Mouse (Mus musculus) midbrain, embryonic 15.5 days (tissue): ENCODE measurements around the gene Ddx6. TPM values are rescaled to one million over a fixed set of nuclear protein-coding genes. Genes with fewer than 3 reads are reported as not detected.

Experiments
- ATAC-seq: fragments of 200-750 bp; cut with Nextera tagmentation; replicated peaks from 2 replicates; pipeline ENCODE4 v1.8.0; 2017; ENCODE audit warnings: moderate TSS enrichment
- H3K27ac ChIP-seq: fragments of 300-500 bp; sonication (generic); 2 replicates; pipeline ENCODE4 v1.5.1; 2015; ENCODE audit warnings: mild to moderate bottlenecking, inconsistent platforms
- H3K27me3 ChIP-seq: fragments of 300-500 bp; sonication (generic); replicated peaks from 2 replicates; pipeline ENCODE4 v1.6.1; 2015; ENCODE audit warnings: inconsistent platforms
- H3K36me3 ChIP-seq: fragments of 300-500 bp; sonication (generic); replicated peaks from 2 replicates; pipeline ENCODE4 v1.6.1; 2015; ENCODE audit warnings: inconsistent platforms
- H3K4me1 ChIP-seq: fragments of 300-500 bp; sonication (generic); 2 replicates; pipeline ENCODE4 v1.6.1; 2015; ENCODE audit warnings: inconsistent platforms
- H3K4me2 ChIP-seq: fragments of 300-500 bp; sonication (generic); 2 replicates; pipeline ENCODE4 v1.6.1; 2015; ENCODE audit warnings: inconsistent platforms, mild to moderate bottlenecking, moderate library complexity
- H3K4me3 ChIP-seq: fragments of 300-500 bp; sonication (generic); 2 replicates; pipeline ENCODE4 v1.5.1; 2015; ENCODE audit warnings: mild to moderate bottlenecking, inconsistent platforms
- H3K9ac ChIP-seq: fragments of 300-500 bp; sonication (generic); 2 replicates; pipeline ENCODE4 v1.6.1; 2015; ENCODE audit warnings: mild to moderate bottlenecking, inconsistent platforms
- H3K9me3 ChIP-seq: fragments of 300-500 bp; sonication (generic); 2 replicates; pipeline ENCODE4 v1.6.1; 2016; ENCODE audit warnings: inconsistent platforms
- WGBS: fragments of 180-500 bp; shearing (Covaris S2); methylation state at CpG from one replicate; pipeline ENCODE4 v1.1.7; 2015; ENCODE audit warnings: mixed read lengths; 5-methylcytosine and 5-hydroxymethylcytosine counted together
- polyA plus RNA-seq: library from polyadenylated mRNA; unstranded; fragments of >200 nt; fragmentation: Nextera tagmentation; extraction: Ambion mirVana; gene quantifications from 2 replicates; pipeline ENCODE4 v1.2.1, GENCODE M21; 2015

The Ddx6 gene
- polyA plus RNA-seq, 1 experiment from 2014 or later, result 22.6 TPM

DNA sequence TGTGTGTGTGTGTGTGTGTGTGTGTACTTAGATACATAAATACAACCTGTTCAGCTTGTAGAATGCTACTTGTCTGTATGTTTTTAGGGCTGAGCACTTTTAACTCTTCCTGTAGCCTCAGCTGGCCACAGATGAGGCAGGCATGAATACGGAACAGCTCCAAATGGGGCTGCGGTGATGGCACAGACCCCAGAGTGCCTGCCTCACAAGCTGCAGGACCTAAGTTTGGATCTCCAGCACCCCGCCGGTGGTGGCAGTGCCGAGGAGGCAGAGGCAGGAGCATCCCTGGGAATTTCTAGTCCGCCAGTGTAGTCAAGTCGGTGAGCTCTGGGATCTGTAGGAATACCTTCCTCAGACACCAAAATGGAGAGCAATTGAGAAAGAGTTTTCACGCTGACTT is 42.3 kb downstream of the Ddx6 start:
- no peaks in the 10 kb centered on the region for H3K4me1 ChIP-seq
- no peak overlapping the region for H3K27ac ChIP-seq
- no peaks in the 10 kb centered on the region for H3K36me3 ChIP-seq
- no peak overlapping the region for H3K4me2 ChIP-seq
- no peak overlapping the region for H3K4me3 ChIP-seq
- H3K9ac ChIP-seq, result no peak overlapping the region
- ATAC-seq, result no peak
- no peaks in the 10 kb centered on the region for H3K27me3 ChIP-seq
- WGBS, result 92% methylated on average over 8 of the region's 8 CpGs
- H3K9me3 ChIP-seq, result no peaks in the 10 kb centered on the region

GRCm38 (mm10) chr9:44647656-44648055 is 43.0 kb downstream of the Ddx6 start:
- H3K4me1 ChIP-seq, result no peaks in the 10 kb centered on the region
- no peak overlapping the region for H3K4me3 ChIP-seq
- H3K27me3 ChIP-seq, result no peaks in the 10 kb centered on the region
- no peaks in the 10 kb centered on the region for H3K36me3 ChIP-seq
- WGBS, result 86% methylated on average over 4 of the region's 4 CpGs
- H3K9me3 ChIP-seq, result no peaks in the 10 kb centered on the region
- H3K9ac ChIP-seq, result no peak overlapping the region
- no peak overlapping the region for H3K4me2 ChIP-seq
- H3K27ac ChIP-seq, result no peak overlapping the region
- ATAC-seq, result no peak

GRCm38 (mm10) chr9:44648881-44649281 is 44.2 kb downstream of the Ddx6 start:
- H3K27me3 ChIP-seq, result no peaks in the 10 kb centered on the region
- ATAC-seq, result no peak
- H3K4me1 ChIP-seq, result no peaks in the 10 kb centered on the region
- no peaks in the 10 kb centered on the region for H3K36me3 ChIP-seq
- H3K9me3 ChIP-seq, result no peaks in the 10 kb centered on the region
- 82% methylated on average over 7 of the region's 7 CpGs for WGBS
- H3K27ac ChIP-seq, result no peak overlapping the region
- no peak overlapping the region for H3K9ac ChIP-seq
- H3K4me3 ChIP-seq, result no peak overlapping the region
- no peak overlapping the region for H3K4me2 ChIP-seq

GRCm38 (mm10) chr9:44652027-44652426 is 47.3 kb downstream of the Ddx6 start:
- Histone ChIP-seq H3K27me3 (no peaks in the 10 kb centered on the region), H3K9ac (no peak overlapping the region), H3K4me2 (no peak overlapping the region), H3K4me1 (peaks cover 7% of the 10 kb centered on the region), H3K36me3 (no peaks in the 10 kb centered on the region), H3K9me3 (no peaks in the 10 kb centered on the region), H3K27ac (no peak overlapping the region), H3K4me3 (no peak overlapping the region)
- WGBS, result 12% methylated on average over 8 of the region's 8 CpGs
- ATAC-seq, result peak; percentile 75; the same call in 1 of the 2 replicates

DNA sequence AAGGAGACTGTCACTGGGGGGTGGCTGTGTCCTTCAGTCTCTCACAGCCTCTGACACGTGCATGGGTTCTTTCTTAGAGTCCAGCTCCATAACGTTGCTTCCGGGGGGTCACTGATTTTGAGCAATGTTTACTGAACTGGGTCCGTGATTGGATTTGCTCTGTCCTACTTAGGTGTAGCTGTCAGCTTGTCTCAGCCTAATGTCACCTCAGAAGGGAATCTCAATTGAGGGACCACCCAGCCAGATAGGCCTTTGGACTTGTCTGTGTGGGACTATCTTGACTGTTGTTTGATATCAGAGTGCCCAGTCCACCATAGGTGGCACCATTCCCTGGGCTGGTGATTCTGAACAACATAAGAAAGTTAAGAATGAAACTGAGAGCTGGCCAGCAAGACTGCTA is 49.2 kb downstream of the Ddx6 start:
- Histone ChIP-seq H3K27me3 (no peaks in the 10 kb centered on the region), H3K9ac (no peak overlapping the region), H3K4me1 (peaks cover 7% of the 10 kb centered on the region), H3K27ac (no peak overlapping the region), H3K4me2 (no peak overlapping the region), H3K9me3 (no peaks in the 10 kb centered on the region), H3K4me3 (no peak overlapping the region), H3K36me3 (no peaks in the 10 kb centered on the region)
- WGBS, result 70% methylated on average over 4 of the region's 4 CpGs
- ATAC-seq, result no peak

GRCm38 (mm10) chr9:44655098-44656066 is 50.7 kb downstream of the Ddx6 start:
- ATAC-seq, result peak; percentile 27; the same call in 1 of the 2 replicates
- Histone ChIP-seq H3K27ac (no peak overlapping the region), H3K4me2 (peak overlapping the region; percentile 25), H3K9me3 (no peaks in the 10 kb centered on the region), H3K4me3 (no peak overlapping the region), H3K9ac (no peak overlapping the region), H3K4me1 (peaks cover 7% of the 10 kb centered on the region), H3K36me3 (no peaks in the 10 kb centered on the region), H3K27me3 (no peaks in the 10 kb centered on the region)
- 26% methylated on average over 26 of the region's 26 CpGs for WGBS

- Histone ChIP-seq H3K9me3 (no peaks in the 10 kb centered on the region), H3K4me3 (no peak overlapping the region), H3K36me3 (no peaks in the 10 kb centered on the region), H3K27me3 (no peaks in the 10 kb centered on the region), H3K27ac (no peak overlapping the region), H3K9ac (no peak overlapping the region), H3K4me1 (no peaks in the 10 kb centered on the region), H3K4me2 (no peak overlapping the region)
- no peak for ATAC-seq
- WGBS, result 87% methylated on average over 6 of the region's 6 CpGs
Measured at GRCm38 (mm10) chr9:44663706-44664105, 59.0 kb downstream of the Ddx6 start.

DNA sequence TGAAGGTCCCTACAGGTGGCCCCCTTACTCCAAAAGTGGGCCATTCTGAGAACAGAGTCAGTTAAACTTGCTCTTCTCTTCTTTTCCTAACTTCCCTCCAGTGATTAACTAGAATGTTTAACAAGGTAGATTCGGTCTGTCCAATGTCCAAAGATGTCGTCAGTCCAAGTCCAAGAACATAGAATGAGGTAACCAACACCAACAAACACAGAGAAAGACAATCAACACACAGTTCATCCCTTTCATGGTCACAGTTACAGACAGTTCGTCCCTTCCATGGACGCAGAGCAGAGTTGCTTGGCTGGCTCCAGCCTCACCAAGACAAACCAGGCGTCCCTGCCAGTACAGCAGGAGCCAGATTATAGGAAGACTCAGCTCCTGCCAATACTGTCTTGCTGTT is 66.7 kb downstream of the Ddx6 start:
- Histone ChIP-seq H3K4me3 (no peak overlapping the region), H3K27ac (no peak overlapping the region), H3K9me3 (no peaks in the 10 kb centered on the region), H3K4me1 (no peaks in the 10 kb centered on the region), H3K36me3 (no peaks in the 10 kb centered on the region), H3K9ac (no peak overlapping the region), H3K4me2 (no peak overlapping the region), H3K27me3 (no peaks in the 10 kb centered on the region)
- ATAC-seq, result no peak
- WGBS, result 87% methylated on average over 5 of the region's 5 CpGs

GRCm38 (mm10) chr9:44672291-44672865 is 67.7 kb downstream of the Ddx6 start:
- H3K36me3 ChIP-seq, result no peaks in the 10 kb centered on the region
- no peaks in the 10 kb centered on the region for H3K27me3 ChIP-seq
- 60% methylated on average over 2 of the region's 2 CpGs for WGBS
- no peak overlapping the region for H3K4me2 ChIP-seq
- ATAC-seq, result no peak
- no peak overlapping the region for H3K9ac ChIP-seq
- H3K4me1 ChIP-seq, result no peaks in the 10 kb centered on the region
- no peak overlapping the region for H3K27ac ChIP-seq
- H3K9me3 ChIP-seq, result no peaks in the 10 kb centered on the region
- H3K4me3 ChIP-seq, result no peak overlapping the region

DNA sequence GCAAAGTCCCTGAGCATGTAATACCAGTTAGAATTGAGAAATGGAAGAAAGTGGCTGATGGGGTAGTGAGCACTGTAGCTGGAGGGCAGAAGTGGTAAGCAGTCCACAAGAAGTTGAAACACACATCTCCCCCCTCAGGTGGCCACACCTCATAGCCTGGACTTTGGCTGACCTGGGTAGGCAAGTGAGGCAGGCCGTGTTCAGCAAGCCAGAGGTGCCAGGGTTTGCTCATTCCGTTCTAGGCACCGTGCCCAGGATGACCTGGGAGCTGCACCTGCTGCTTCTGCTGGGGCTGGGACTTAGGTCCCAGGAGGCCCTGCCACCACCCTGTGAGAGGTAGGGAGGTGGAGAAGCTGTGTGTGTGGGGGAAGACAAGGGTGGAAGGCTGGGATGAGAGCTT is 68.3 kb downstream of the Ddx6 start, which contains the start of gene Treh:
Gene Treh (plus strand): TSS at position 229 of the 400 bp plus-strand sequence.
- ATAC-seq, result no peak
- no peaks in the 10 kb centered on the region for H3K36me3 ChIP-seq
- no peaks in the 10 kb centered on the region for H3K27me3 ChIP-seq
- H3K27ac ChIP-seq, result no peak within 1 kb of the TSS
- H3K4me2 ChIP-seq, result no peak within 1 kb of the TSS
- H3K9ac ChIP-seq, result no peak within 1 kb of the TSS
- no peak within 1 kb of the TSS for H3K4me3 ChIP-seq
- no peaks in the 10 kb centered on the region for H3K9me3 ChIP-seq
- no peaks in the 10 kb centered on the region for H3K4me1 ChIP-seq
- WGBS, result 92% methylated on average over 3 of the region's 3 CpGs

GRCm38 (mm10) chr9:44678288-44678871 is 73.7 kb downstream of the Ddx6 start:
- H3K4me1 ChIP-seq, result no peaks in the 10 kb centered on the region
- no peak for ATAC-seq
- H3K27me3 ChIP-seq, result no peaks in the 10 kb centered on the region
- no peak overlapping the region for H3K9ac ChIP-seq
- WGBS, result 88% methylated on average over 2 of the region's 2 CpGs
- H3K4me3 ChIP-seq, result no peak overlapping the region
- H3K9me3 ChIP-seq, result no peaks in the 10 kb centered on the region
- H3K27ac ChIP-seq, result no peak overlapping the region
- no peaks in the 10 kb centered on the region for H3K36me3 ChIP-seq
- H3K4me2 ChIP-seq, result no peak overlapping the region

DNA sequence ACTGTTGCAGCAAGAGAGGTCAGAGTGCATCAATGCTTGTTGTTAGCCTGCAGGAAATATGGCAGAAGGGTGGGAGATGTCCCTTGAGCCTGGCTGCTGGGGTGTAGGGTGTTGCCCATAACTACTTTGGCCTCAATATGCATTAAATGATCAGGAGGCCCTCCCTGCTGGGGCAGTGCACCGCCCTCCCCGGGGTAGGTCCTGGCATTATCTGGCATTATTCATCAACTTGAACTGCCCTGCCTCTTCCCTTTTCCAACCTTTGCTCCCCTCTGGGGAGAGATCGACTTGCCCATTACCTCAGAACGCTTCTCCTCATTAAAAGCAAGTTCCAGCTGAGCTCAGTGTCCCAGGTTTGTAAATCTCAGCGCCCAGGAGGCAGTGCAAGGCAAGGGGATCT is 74.9 kb downstream of the Ddx6 start:
- H3K4me1 ChIP-seq, result no peaks in the 10 kb centered on the region
- WGBS, result 71% methylated on average over 5 of the region's 5 CpGs

More for the DNA sequence above, 74.9 kb downstream of the Ddx6 start:
- Histone ChIP-seq H3K4me3 (no peak overlapping the region), H3K27me3 (no peaks in the 10 kb centered on the region), H3K4me2 (no peak overlapping the region), H3K36me3 (no peaks in the 10 kb centered on the region), H3K9ac (no peak overlapping the region), H3K9me3 (no peaks in the 10 kb centered on the region), H3K27ac (no peak overlapping the region)
- ATAC-seq, result no peak
